8 mouse cellular contexts compared by ENCODE assay signal in the genomic region with DNA sequence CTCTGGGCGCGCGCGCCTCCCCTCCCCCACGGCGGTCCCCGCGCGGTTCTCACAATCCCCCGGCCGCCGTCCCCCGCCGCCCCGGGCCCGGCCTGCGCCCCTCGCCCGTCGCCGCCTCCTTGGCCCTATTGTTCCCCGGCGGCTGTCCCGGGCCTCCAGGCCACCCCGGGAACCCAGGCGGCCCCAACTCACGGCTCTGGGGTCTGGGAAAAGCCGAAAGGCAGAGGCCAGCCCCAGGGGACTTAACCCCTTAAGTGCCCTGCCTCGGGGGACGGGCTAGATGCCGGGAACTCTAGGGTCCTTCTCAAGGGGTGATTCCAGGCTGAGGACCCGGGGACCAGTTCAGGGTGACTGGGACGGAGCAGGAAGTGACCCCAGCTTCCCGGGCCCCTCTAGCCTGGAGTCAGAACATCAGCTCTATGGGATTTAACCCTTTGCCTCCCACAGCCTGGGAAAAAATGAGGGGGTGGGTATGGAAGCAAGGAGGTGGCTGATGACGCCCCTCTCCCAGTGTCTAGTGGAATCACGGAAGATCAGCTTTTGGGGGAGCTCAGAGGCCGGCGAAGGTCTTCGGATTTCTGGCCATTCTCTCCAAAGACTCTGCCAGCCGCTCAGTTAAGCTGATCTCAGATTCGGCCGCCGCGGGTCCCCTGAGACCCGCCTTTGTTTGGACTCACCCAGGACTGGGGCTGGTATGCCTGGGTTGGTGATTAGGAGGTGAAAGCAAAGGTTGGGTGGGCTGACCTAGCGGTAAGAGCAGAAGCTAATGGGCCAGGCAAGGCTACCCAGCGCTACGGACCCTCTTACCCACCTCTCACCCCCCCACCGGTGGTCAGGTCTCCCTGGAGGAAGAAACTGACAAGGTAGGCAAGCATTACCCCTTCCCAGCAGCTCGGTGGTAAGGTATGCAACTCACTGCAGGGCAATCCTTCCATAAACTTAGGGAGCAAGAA. TPM values are rescaled to one million over a fixed set of nuclear protein-coding genes. Genes with fewer than 3 reads are reported as not detected.
A peak's percentile ranks its signal among the peaks of the same experiment; 100 is the strongest.
DNase-seq lines count a peak whose midpoint lies in the region; ATAC-seq and TF ChIP-seq lines count a peak whose summit lies in the region.

Gene Zfp629, minus strand, starts transcription at position 907 of the 953 bp plus-strand sequence.

- no peak for TF ChIP-seq EP300 in heart, adult 2 months (IDR thresholded peaks at IDR 0.05; ENCODE audit: insufficient read depth, low read depth, low read length)

- H3K9me3 ChIP-seq in erythroblast, embryonic 14.5 days (ENCODE audit: control insufficient read depth, low read length) = peaks cover 16% of the 10 kb centered on the region
- no peaks in the 10 kb centered on the region for H3K9me3 ChIP-seq in embryonic facial prominence, embryonic 11.5 days (replicated peaks; ENCODE audit: control insufficient read depth, low read length)
- H3K9me3 ChIP-seq in limb, embryonic 12.5 days = peaks cover 6% of the 10 kb centered on the region; the same call in 1 of the 2 replicates
- no peaks in the 10 kb centered on the region for H3K9me3 ChIP-seq in midbrain, embryonic 14.5 days (ENCODE audit: control insufficient read depth, low read length)

- H3K36me3 ChIP-seq in erythroblast, embryonic 14.5 days (ENCODE audit: control insufficient read depth) = peaks cover 25% of the 10 kb centered on the region
- peaks cover 20% of the 10 kb centered on the region for H3K36me3 ChIP-seq in embryonic facial prominence, embryonic 11.5 days (replicated peaks; ENCODE audit: control insufficient read depth, insufficient read depth, low read depth, low read length)
- no peaks in the 10 kb centered on the region for H3K36me3 ChIP-seq in heart, adult 2 months (ENCODE audit: control insufficient read depth, insufficient read depth, low read length)
- H3K36me3 ChIP-seq in limb, embryonic 12.5 days = peaks cover 29% of the 10 kb centered on the region
- H3K36me3 ChIP-seq in midbrain, embryonic 14.5 days (ENCODE audit: control insufficient read depth, insufficient read depth, low read length) = peaks cover 28% of the 10 kb centered on the region

- under 1% methylated on average over 27 of the region's 50 CpGs for WGBS in embryonic facial prominence, embryonic 11.5 days
- under 1% methylated on average over 27 of the region's 50 CpGs for WGBS in heart, adult 2 months
- WGBS in limb, embryonic 12.5 days = under 1% methylated on average over 37 of the region's 50 CpGs
- WGBS in midbrain, embryonic 14.5 days = under 1% methylated on average over 48 of the region's 50 CpGs

- TF ChIP-seq CTCF in heart, adult 2 months (IDR thresholded peaks at IDR 0.05) = no peak

- H3K4me1 ChIP-seq in erythroblast, embryonic 14.5 days (ENCODE audit: control insufficient read depth) = peaks cover 30% of the 10 kb centered on the region
- H3K4me1 ChIP-seq in embryonic facial prominence, embryonic 11.5 days (ENCODE audit: control insufficient read depth, insufficient read depth, low read length) = peaks cover 3% of the 10 kb centered on the region; the same call in 1 of the 2 replicates
- H3K4me1 ChIP-seq in heart, adult 2 months (ENCODE audit: control insufficient read depth, insufficient read depth, low read length) = peaks cover 5% of the 10 kb centered on the region
- H3K4me1 ChIP-seq in limb, embryonic 12.5 days (replicated peaks) = peaks cover 15% of the 10 kb centered on the region
- peaks cover 19% of the 10 kb centered on the region for H3K4me1 ChIP-seq in midbrain, embryonic 14.5 days (ENCODE audit: control insufficient read depth, insufficient read depth, low read length)

- intact Hi-C loops in heart, adult 2 months (cut with DNase I) = loop anchor here (5.0 kb wide), 2 partner anchors 262 to 268 kb away; partner anchors contain the start of genes Zfp646, Zfp668 and Zfp768

- H3K9ac ChIP-seq in embryonic facial prominence, embryonic 11.5 days (replicated peaks; ENCODE audit: low read length) = peak within 1 kb of the TSS; percentile 88
- peak within 1 kb of the TSS; percentile 90 for H3K9ac ChIP-seq in heart, adult 2 months (ENCODE audit: low read depth, low read length)
- H3K9ac ChIP-seq in limb, embryonic 12.5 days (replicated peaks) = peak within 1 kb of the TSS; percentile 95
- peak within 1 kb of the TSS; percentile 94 for H3K9ac ChIP-seq in midbrain, embryonic 14.5 days (replicated peaks; ENCODE audit: low read length)

- DNase-seq in embryonic facial prominence, embryonic 11.5 days (ENCODE audit: low spot score) = peak; percentile 93
- DNase-seq in heart, adult 2 months = peak; percentile 81 to 82
- peak; percentile 69 to 73 for DNase-seq in kidney, adult 8-10 months
- DNase-seq in midbrain, embryonic 14.5 days = peak; percentile 95
- DNase-seq in spleen, postnatal 4 days (ENCODE audit: low spot score in 2 of 2) = peak; percentile 44 to 81

- H3K27ac ChIP-seq in embryonic facial prominence, embryonic 11.5 days (replicated peaks; ENCODE audit: low read depth, low read length) = peak within 1 kb of the TSS; percentile 57
- peak within 1 kb of the TSS; percentile 89 for H3K27ac ChIP-seq in heart, adult 2 months
- peak within 1 kb of the TSS; percentile 87 for H3K27ac ChIP-seq in limb, embryonic 12.5 days
- peak within 1 kb of the TSS; percentile 93 for H3K27ac ChIP-seq in midbrain, embryonic 14.5 days (replicated peaks; ENCODE audit: low read depth, low read length)

- no peaks in the 10 kb centered on the region for H3K79me2 ChIP-seq in heart, adult 2 months (replicated peaks; ENCODE audit: control insufficient read depth, insufficient read depth, low read length)

- H3K4me2 ChIP-seq in embryonic facial prominence, embryonic 11.5 days (ENCODE audit: low read depth, low read length) = peak within 1 kb of the TSS; percentile 81
- H3K4me2 ChIP-seq in limb, embryonic 12.5 days = peak within 1 kb of the TSS; percentile 77
- H3K4me2 ChIP-seq in midbrain, embryonic 14.5 days (ENCODE audit: low read length) = peak within 1 kb of the TSS; percentile 87

- no peak for ATAC-seq in erythroblast, adult 5-6 weeks (replicated peaks; ENCODE audit: low FRiP score, poor library complexity, severe bottlenecking)
- ATAC-seq in embryonic facial prominence, embryonic 11.5 days (replicated peaks; ENCODE audit: insufficient number of reproducible peaks, low FRiP score, low TSS enrichment, low read depth) = peak; percentile 87
- peak; percentile 85 for ATAC-seq in limb, embryonic 12.5 days (ENCODE audit: insufficient number of reproducible peaks, insufficient read depth, low FRiP score, low TSS enrichment, low read depth)
- ATAC-seq in midbrain, embryonic 14.5 days (ENCODE audit: low FRiP score, low TSS enrichment) = peak; percentile 84

- H3K27me3 ChIP-seq in erythroblast, embryonic 14.5 days (ENCODE audit: control insufficient read depth) = peaks cover 32% of the 10 kb centered on the region
- H3K27me3 ChIP-seq in embryonic facial prominence, embryonic 11.5 days (ENCODE audit: control insufficient read depth, insufficient read depth, low read length) = no peaks in the 10 kb centered on the region
- H3K27me3 ChIP-seq in heart, adult 2 months (ENCODE audit: control insufficient read depth, insufficient read depth, low read length) = no peaks in the 10 kb centered on the region
- H3K27me3 ChIP-seq in limb, embryonic 12.5 days = no peaks in the 10 kb centered on the region
- no peaks in the 10 kb centered on the region for H3K27me3 ChIP-seq in midbrain, embryonic 14.5 days (ENCODE audit: control insufficient read depth, insufficient read depth, low read length)

- peak within 1 kb of the TSS; percentile 74 for H3K4me3 ChIP-seq in erythroblast, embryonic 14.5 days (replicated peaks)
- H3K4me3 ChIP-seq in embryonic facial prominence, embryonic 11.5 days (ENCODE audit: low read depth, low read length) = peak within 1 kb of the TSS; percentile 77
- peak within 1 kb of the TSS; percentile 99 for H3K4me3 ChIP-seq in heart, adult 2 months
- H3K4me3 ChIP-seq in limb, embryonic 12.5 days (replicated peaks) = peak within 1 kb of the TSS; percentile 100
- peak within 1 kb of the TSS; percentile 100 for H3K4me3 ChIP-seq in midbrain, embryonic 14.5 days (replicated peaks; ENCODE audit: low read depth, low read length)

- peak; percentile 62 for TF ChIP-seq POLR2A in heart, adult 2 months (IDR thresholded peaks at IDR 0.05; ENCODE audit: insufficient read depth, low read depth, low read length)

RNA-seq across cellular contexts. Expression of gene Zfp629, which starts in this region (rescaled TPM):
- polyA plus RNA-seq in erythroblast, embryonic 14.5 days (2012) = 0.11 and 0.15 TPM in 2 replicates
- 0.77 and 0.84 TPM in 2 replicates for total RNA-seq in erythroblast, adult 5-6 weeks (2015; ENCODE audit: low replicate concordance)
- total RNA-seq in erythroblast, adult 5-6 weeks (2017; ENCODE audit: low replicate concordance) = 2.0 and 3.2 TPM in 2 replicates
- polyA plus RNA-seq in embryonic facial prominence, embryonic 11.5 days (2014; fragmentation: Nextera tagmentation; extraction: Ambion mirVana) = 27.3 and 27.5 TPM in 2 replicates
- 10 to 100 TPM; 17.7 to 24.9 TPM for total RNA-seq in heart, adult 2 months (2021)
- polyA plus RNA-seq in heart, adult 2 months (2012; rRNA removed) = 12.5 and 20.9 TPM in 2 replicates
- polyA plus RNA-seq in limb, embryonic 12.5 days (2016; fragmentation: Nextera tagmentation; extraction: Ambion mirVana) = 26.1 and 30.1 TPM in 2 replicates
- polyA plus RNA-seq in midbrain, embryonic 14.5 days (2014; fragmentation: Nextera tagmentation; extraction: Ambion mirVana) = 22.4 and 31.6 TPM in 2 replicates

Comparison
In these comparisons a context has a peak if more than half of its experiments do, and no peak if none do; other contexts are left out.
1. RNA of gene Zfp629 (total RNA-seq): 17.7 to 24.9 TPM in heart, adult 2 months; 0.77 to 3.2 TPM in erythroblast, adult 5-6 weeks; every median in the first group is over 4 times any median in the second.
2. RNA of gene Zfp629 (polyA plus RNA-seq): 22.4 to 31.6 TPM in midbrain, embryonic 14.5 days, 27.3 to 27.5 TPM in embryonic facial prominence, embryonic 11.5 days, 26.1 to 30.1 TPM in limb, embryonic 12.5 days and 12.5 to 20.9 TPM in heart, adult 2 months; 0.11 to 0.15 TPM in erythroblast, embryonic 14.5 days; every median in the first group is over 10 times any median in the second.
3. Peak in every context shown above with its lines, with median percentiles within 50 percentile points of each other: H3K4me3 ChIP-seq, DNase-seq, H3K27ac ChIP-seq, H3K4me2 ChIP-seq and H3K9ac ChIP-seq.